Mouse (Mus musculus) small intestine, adult 2 months (tissue): Measurements from ENCODE around the gene Trpm4. TPM values are rescaled to one million over a fixed set of nuclear protein-coding genes. Genes with fewer than 3 reads are reported as not detected.

Source experiments
- H3K27ac ChIP-seq: fragments of 200-500 bp; 2 replicates; pipeline ENCODE4 v1.5.1; 2012; ENCODE audit warnings: low read depth, low read length, control low read depth, inconsistent platforms; ENCODE audit not compliant: insufficient read depth
- H3K27me3 ChIP-seq: fragments of 200-500 bp; 2 replicates; pipeline ENCODE4 v1.6.1; 2012; ENCODE audit warnings: mild to moderate bottlenecking, moderate library complexity, low read length, inconsistent platforms; ENCODE audit not compliant: control insufficient read depth, insufficient read depth
- H3K36me3 ChIP-seq: fragments of 200-500 bp; 2 replicates; pipeline ENCODE4 v1.6.1; 2012; ENCODE audit warnings: mild to moderate bottlenecking, low read length, control low read depth, inconsistent platforms; ENCODE audit not compliant: control insufficient read depth, insufficient read depth
- H3K4me1 ChIP-seq: fragments of 200-500 bp; 2 replicates; pipeline ENCODE4 v1.6.1; 2012; ENCODE audit warnings: low read length, inconsistent platforms, mixed read lengths; ENCODE audit not compliant: control insufficient read depth, insufficient read depth, insufficient read length
- H3K4me3 ChIP-seq: fragments of 200-500 bp; 2 replicates; pipeline ENCODE4 v1.5.1; 2012; ENCODE audit warnings: low read depth, mild to moderate bottlenecking, control low read depth, inconsistent platforms, low read length, moderate library complexity
- CTCF ChIP-seq: fragments of 200-500 bp; IDR thresholded peaks from 2 replicates; pipeline ENCODE4 v1.5.1; 2012; ENCODE audit warnings: low read depth, mild to moderate bottlenecking, control low read depth, inconsistent platforms, low read length, moderate library complexity, mixed read lengths; ENCODE audit not compliant: insufficient replicate concordance, insufficient read length; ENCODE audit errors: extremely low read depth
- POLR2A ChIP-seq: fragments of 200-500 bp; IDR thresholded peaks from 2 replicates; pipeline ENCODE4 v1.6.1; 2012; ENCODE audit warnings: low read depth, mild to moderate bottlenecking, control low read depth, inconsistent platforms, low read length, moderate library complexity
- WGBS: fragments of 180-500 bp; shearing (Covaris S2); methylation state at CpG from one replicate; pipeline ENCODE4 v1.1.7; 2018; 5-methylcytosine and 5-hydroxymethylcytosine counted together
- polyA plus RNA-seq: library from polyadenylated mRNA; depleted of rRNA; stranded (reverse); fragments of >200 nt; gene quantifications from 2 replicates; pipeline ENCODE4 v1.2.3, GENCODE M21; 2012

The Trpm4 gene
- polyA plus RNA-seq, 1 experiment: 257 TPM

- peak; percentile 7; the same call in 1 of the 2 replicates for TF ChIP-seq CTCF
- no peak for TF ChIP-seq POLR2A
- H3K4me1 ChIP-seq: peaks cover 12% of the 10 kb centered on the region; the same call in 1 of the 2 replicates
Observed at GRCm38 (mm10) chr7:45325800-45326199, 7.8 kb downstream of the Trpm4 start.

DNA sequence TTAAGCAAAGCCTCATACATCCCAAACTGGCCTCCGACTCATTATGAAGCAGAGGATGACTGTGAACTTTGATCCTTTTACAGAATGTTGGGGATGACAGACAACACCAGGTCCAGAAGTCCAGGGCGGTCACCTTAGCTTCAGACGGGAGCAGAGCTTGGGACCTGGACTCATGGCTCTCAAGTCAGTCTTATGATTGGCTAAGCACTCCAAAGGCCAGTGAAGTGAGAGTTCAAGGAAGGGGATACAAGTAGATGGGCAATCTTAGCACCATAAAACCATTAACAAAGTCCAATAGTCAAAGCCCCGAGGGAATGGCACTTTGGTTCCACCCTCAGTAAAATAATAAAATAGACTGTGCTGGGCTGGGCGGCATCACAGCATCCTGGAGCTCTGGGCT lies 10.5 kb downstream of the Trpm4 start:
- Histone ChIP-seq H3K4me3 (no peak overlapping the region), H3K27me3 (no peaks in the 10 kb centered on the region), H3K36me3 (peaks cover 49% of the 10 kb centered on the region), H3K4me1 (peaks cover 14% of the 10 kb centered on the region; the same call in 1 of the 2 replicates), H3K27ac (peak overlapping the region; percentile 97)
- 24% methylated on average over 5 of the region's 5 CpGs for WGBS
- no peak for TF ChIP-seq POLR2A
- TF ChIP-seq CTCF: no peak

More at GRCm38 (mm10) chr7:45325800-45326199, 7.8 kb downstream of the Trpm4 start:
- H3K36me3 ChIP-seq: peaks cover 46% of the 10 kb centered on the region
- no peak overlapping the region for H3K4me3 ChIP-seq
- H3K27me3 ChIP-seq: no peaks in the 10 kb centered on the region
- no peak overlapping the region for H3K27ac ChIP-seq

DNA sequence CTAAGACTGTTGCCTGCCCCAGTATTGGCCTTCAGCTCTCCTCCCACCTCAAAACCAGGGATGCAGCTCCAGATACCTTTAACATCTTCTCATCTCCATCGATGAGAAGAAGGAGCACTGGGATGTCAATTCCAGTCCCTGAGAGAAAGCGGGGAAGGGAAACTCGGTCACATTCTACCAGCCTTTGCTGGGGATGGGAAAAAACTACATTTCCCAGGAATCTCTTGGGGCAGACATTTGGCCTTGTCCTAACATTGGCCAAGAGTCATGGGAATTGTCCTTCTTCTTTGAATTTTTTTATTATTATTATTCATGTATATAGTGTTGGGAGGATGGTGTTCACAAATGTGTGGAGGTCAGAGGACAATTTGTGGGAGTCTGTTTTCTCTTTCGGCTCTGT lies 11.3 kb downstream of the Trpm4 start:
- TF ChIP-seq CTCF (no peak), POLR2A (no peak)
- H3K36me3 ChIP-seq: peaks cover 50% of the 10 kb centered on the region
- no peak overlapping the region for H3K4me3 ChIP-seq
- H3K27me3 ChIP-seq: no peaks in the 10 kb centered on the region
- H3K4me1 ChIP-seq: peaks cover 19% of the 10 kb centered on the region; the same call in 1 of the 2 replicates
- peak overlapping the region; percentile 85; the same call in 1 of the 2 replicates for H3K27ac ChIP-seq
- WGBS: 83% methylated on average over 4 of the region's 4 CpGs

DNA sequence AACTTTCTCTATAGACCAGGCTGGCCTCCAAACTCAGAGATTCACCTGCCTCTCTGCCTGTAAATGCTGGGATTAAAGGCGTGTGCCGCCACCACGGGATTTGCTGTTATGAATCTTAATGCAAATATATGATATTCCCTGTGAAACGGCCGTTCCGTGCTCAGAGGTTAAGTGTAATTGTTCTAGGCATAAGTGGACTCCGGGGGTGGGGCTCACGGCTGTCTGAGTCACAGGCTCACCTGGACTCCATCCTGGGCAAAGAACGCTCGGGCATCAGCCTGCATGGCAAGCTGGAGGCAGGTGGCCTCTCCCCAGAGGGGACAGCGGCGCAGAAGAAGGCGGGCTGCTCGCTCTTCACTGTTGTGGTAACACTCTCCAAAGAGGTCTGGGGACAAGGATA lies 17.0 kb downstream of the Trpm4 start:
- TF ChIP-seq CTCF (no peak), POLR2A (no peak)
- peaks cover 49% of the 10 kb centered on the region for H3K36me3 ChIP-seq
- H3K4me3 ChIP-seq: peak overlapping the region; percentile 27
- H3K4me1 ChIP-seq: peaks cover 29% of the 10 kb centered on the region
- no peaks in the 10 kb centered on the region for H3K27me3 ChIP-seq
- peak overlapping the region; percentile 92 for H3K27ac ChIP-seq
- 37% methylated on average over 14 of the region's 14 CpGs for WGBS

DNA sequence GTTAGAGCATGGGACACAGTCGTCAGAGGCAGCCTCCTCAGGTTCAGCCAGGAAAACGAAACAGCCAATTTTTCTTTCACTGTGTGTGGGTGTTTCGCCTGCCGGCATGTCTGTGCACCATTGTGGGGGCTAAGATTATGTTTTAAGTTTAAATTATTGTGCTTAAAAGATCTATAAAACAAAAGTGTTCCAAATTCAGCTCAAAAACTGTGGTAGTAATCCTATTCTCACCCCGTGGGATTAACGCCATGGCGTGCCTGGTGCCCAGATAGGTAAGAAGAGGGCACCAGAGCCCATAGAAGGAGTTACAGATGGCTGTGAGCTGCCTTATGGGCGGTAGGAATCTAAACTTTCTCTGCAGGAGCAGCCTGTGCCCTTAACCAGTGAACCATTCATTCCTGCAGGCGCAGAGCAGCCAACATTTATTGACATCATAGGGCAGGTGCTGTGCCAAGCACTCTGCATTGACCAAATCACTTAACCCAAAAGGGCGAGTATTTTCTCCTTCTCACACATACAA lies 18.3 kb downstream of the Trpm4 start:
- WGBS: 90% methylated on average over 10 of the region's 10 CpGs
- peaks cover 54% of the 10 kb centered on the region for H3K36me3 ChIP-seq
- no peaks in the 10 kb centered on the region for H3K27me3 ChIP-seq
- H3K4me1 ChIP-seq: peaks cover 29% of the 10 kb centered on the region
- peak overlapping the region; percentile 92; the same call in 1 of the 2 replicates for H3K27ac ChIP-seq
- H3K4me3 ChIP-seq: no peak overlapping the region
- TF ChIP-seq POLR2A (no peak), CTCF (no peak)

GRCm38 (mm10) chr7:45313495-45313894 lies 20.1 kb downstream of the Trpm4 start:
- H3K27me3 ChIP-seq: no peaks in the 10 kb centered on the region
- 14% methylated on average over 9 of the region's 9 CpGs for WGBS
- peaks cover 60% of the 10 kb centered on the region for H3K36me3 ChIP-seq
- H3K4me3 ChIP-seq: no peak overlapping the region
- H3K27ac ChIP-seq: peak overlapping the region; percentile 92
- TF ChIP-seq CTCF (no peak), POLR2A (no peak)
- H3K4me1 ChIP-seq: peaks cover 29% of the 10 kb centered on the region

GRCm38 (mm10) chr7:45312686-45313453 lies 20.7 kb downstream of the Trpm4 start:
- Histone ChIP-seq H3K27me3 (no peaks in the 10 kb centered on the region), H3K4me3 (no peak overlapping the region), H3K4me1 (peaks cover 27% of the 10 kb centered on the region), H3K36me3 (peaks cover 60% of the 10 kb centered on the region), H3K27ac (peak overlapping the region; percentile 92)
- no peak for TF ChIP-seq CTCF
- no peak for TF ChIP-seq POLR2A
- 14% methylated on average over 10 of the region's 10 CpGs for WGBS
